ENCODE assay signal across 8 mouse cellular contexts in the genomic region with DNA sequence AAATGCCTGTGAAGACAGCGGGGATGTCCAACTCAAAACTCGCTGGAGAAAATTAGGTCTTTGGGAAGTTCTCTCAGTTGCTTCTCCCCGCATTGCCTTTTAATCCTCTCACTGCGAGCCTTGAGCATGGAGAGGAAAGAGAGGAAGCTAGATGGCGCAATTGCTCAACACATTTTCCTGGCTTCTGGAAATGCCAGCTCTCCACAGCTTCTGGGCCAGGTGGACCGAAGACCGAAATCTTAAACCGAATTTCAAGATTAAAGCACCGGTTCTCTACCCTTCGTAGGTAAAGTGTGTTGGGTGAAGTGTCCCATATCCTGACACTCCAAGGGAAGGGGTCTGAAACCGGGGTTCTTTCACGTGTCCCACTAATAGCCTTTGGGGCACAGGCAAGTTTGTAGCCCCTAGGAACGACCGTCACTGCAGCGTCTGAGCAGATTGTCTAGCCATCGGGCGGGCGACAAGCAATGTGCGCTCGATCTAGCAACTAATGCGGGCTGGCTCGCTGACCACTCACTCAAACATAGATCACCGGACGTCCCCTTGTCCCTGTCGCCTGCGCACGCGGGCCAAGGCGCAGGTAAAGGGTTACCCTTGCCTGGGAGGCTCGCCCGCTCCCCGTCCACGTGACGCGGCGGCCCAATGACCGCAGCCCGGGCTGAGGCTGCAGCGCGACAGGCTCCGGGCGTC. TPM values are rescaled to one million over a fixed set of nuclear protein-coding genes. Genes with fewer than 3 reads are reported as not detected.
DNase-seq lines count a peak whose midpoint lies in the region; ATAC-seq and TF ChIP-seq lines count a peak whose summit lies in the region.

Gene 0610040J01Rik (plus strand): TSS at position 545 of the 690 bp plus-strand sequence.

- peak; percentile 76 for TF ChIP-seq CTCF in cortical plate, adult 2 months (IDR thresholded peaks at IDR 0.05; ENCODE audit: extremely low read depth, insufficient read depth, low read length)

- no peak within 1 kb of the TSS for H3K27ac ChIP-seq in cortical plate, adult 2 months (ENCODE audit: insufficient read depth, low read length)
- peak within 1 kb of the TSS; percentile 38 for H3K27ac ChIP-seq in intestine, embryonic 14.5 days (ENCODE audit: low read depth)

- TF ChIP-seq POLR2A in cortical plate, adult 2 months (IDR thresholded peaks at IDR 0.05; ENCODE audit: extremely low read depth, insufficient read depth, low read length), result no peak

- H3K4me3 ChIP-seq in cortical plate, adult 2 months (ENCODE audit: insufficient read depth, low read length), result peak within 1 kb of the TSS; percentile 40
- peak within 1 kb of the TSS; percentile 64 for H3K4me3 ChIP-seq in intestine, embryonic 14.5 days (ENCODE audit: low read depth, low read length)

- H3K9me3 ChIP-seq in intestine, embryonic 14.5 days (ENCODE audit: control insufficient read depth, low read length), result no peaks in the 10 kb centered on the region

- 3% methylated on average over 42 of the region's 42 CpGs for WGBS in intestine, embryonic 14.5 days

- intact Hi-C loops in gastrocnemius, postnatal 14 days (cut with DNase I; ENCODE audit: low total_unique reads), result loop anchor here (5.0 kb wide), 1 partner anchor 75 kb away; no protein-coding TSS in a partner anchor

- peak; percentile 94 for ATAC-seq in intestine, embryonic 14.5 days (replicated peaks; ENCODE audit: low FRiP score, low TSS enrichment, low read depth)
- ATAC-seq in megakaryocyte, adult 5-6 weeks (ENCODE audit: poor library complexity, severe bottlenecking), result peak; percentile 92

- peaks cover 3% of the 10 kb centered on the region; the same call in 1 of the 2 replicates for H3K27me3 ChIP-seq in intestine, embryonic 14.5 days (replicated peaks; ENCODE audit: control insufficient read depth, insufficient read depth, low read length)

- DNase-seq in adrenal gland, adult 18-20 months (ENCODE audit: low spot score in 2 of 2), result peak; percentile 53 to 61
- DNase-seq in gastrocnemius, postnatal 14 days, result peak; percentile 53
- peak; percentile 88 for DNase-seq in intestine, embryonic 14.5 days (ENCODE audit: low spot score)
- peak; percentile 19 to 77 for DNase-seq in left cerebral cortex, adult 9 months (ENCODE audit: low spot score in 2 of 2)
- peak; percentile 76 to 82 for DNase-seq in right cerebral cortex, postnatal 10 days (ENCODE audit: low spot score in 2 of 2)
- no peak for DNase-seq in adipocyte (ENCODE audit: low spot score)

- peak within 1 kb of the TSS; percentile 58 for H3K9ac ChIP-seq in intestine, embryonic 14.5 days (ENCODE audit: low read length)

- no peaks in the 10 kb centered on the region for H3K36me3 ChIP-seq in intestine, embryonic 14.5 days (ENCODE audit: control insufficient read depth, insufficient read depth, low read length)

- H3K4me2 ChIP-seq in intestine, embryonic 14.5 days (ENCODE audit: low read length), result peak within 1 kb of the TSS; percentile 99

- no peaks in the 10 kb centered on the region; the same call in 1 of the 2 replicates for H3K4me1 ChIP-seq in cortical plate, adult 2 months (ENCODE audit: control insufficient read depth, insufficient read depth, low read length)
- H3K4me1 ChIP-seq in intestine, embryonic 14.5 days (replicated peaks; ENCODE audit: control insufficient read depth, insufficient read depth, low read length), result peaks cover under 1% of the 10 kb centered on the region; the same call in 1 of the 2 replicates

RNA-seq across cellular contexts. Expression of gene 0610040J01Rik, which starts in this region (rescaled TPM):
- under 1 TPM; 0.50 to 0.67 TPM for total RNA-seq in adrenal gland, adult 18-20 months (2021)
- 7.0 and 7.1 TPM in 2 replicates for polyA plus RNA-seq in cortical plate, adult 2 months (2012; rRNA removed)
- 1 to 10 TPM in 1 of 2 experiments, under 1 TPM in 1; 0.91 to 1.2 TPM for total RNA-seq in gastrocnemius, postnatal 14 days (2021)
- polyA plus RNA-seq in intestine, embryonic 14.5 days (2014; fragmentation: Nextera tagmentation; extraction: Ambion mirVana), result 25.9 and 29.3 TPM in 2 replicates
- total RNA-seq in megakaryocyte, adult 5-6 weeks (2015), result 6.4 and 7.5 TPM in 2 replicates
- total RNA-seq in megakaryocyte, adult 5-6 weeks (2017), result 4.1 and 4.9 TPM in 2 replicates

Comparison
In these comparisons a context has a peak if more than half of its experiments do, and no peak if none do; other contexts are left out.
1. Peak in DNase-seq in adrenal gland, adult 18-20 months; RNA of the gene not detected or under 1 TPM.